Comparison of ENCODE assay signal across 21 mouse cellular contexts in the genomic region with DNA sequence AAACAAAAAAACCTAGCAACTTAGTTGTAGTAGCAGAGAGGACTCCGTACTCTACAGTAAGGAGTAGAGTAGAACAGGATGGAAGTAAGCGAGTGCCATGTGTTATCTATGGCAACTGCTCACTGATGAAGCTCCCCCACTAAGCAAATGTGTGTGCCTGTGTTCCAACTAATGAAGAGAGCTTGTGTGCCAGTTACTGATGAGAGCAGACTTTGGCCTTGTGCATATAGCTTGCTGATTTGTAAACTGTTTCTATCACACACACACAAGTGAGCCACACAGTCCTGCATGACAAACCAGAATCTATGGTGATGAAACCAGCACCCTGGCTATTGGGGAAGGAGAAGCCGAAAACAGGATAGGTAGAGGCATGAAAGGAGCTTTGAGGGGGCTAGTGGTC.
DNase-seq lines count a peak whose midpoint lies in the region; ATAC-seq and TF ChIP-seq lines count a peak whose summit lies in the region.
"Had no signal": no experiment of that assay in that cellular context is flagged by ENCODE, and none has a peak within 500 bp of the region (broad histone marks: within the 10 kb centered on the region; RNA-seq: fewer than 3 reads in every experiment).

No protein-coding gene starts in this region.

- H3K9ac ChIP-seq in forebrain, embryonic 16.5 days (replicated peaks; ENCODE audit: low read depth, low read length), result no peak overlapping the region
- H3K9ac ChIP-seq in forebrain, embryonic 12.5 days, result no peak overlapping the region
- no peak overlapping the region for H3K9ac ChIP-seq in liver, embryonic 16.5 days (ENCODE audit: low read depth, low read length)
- H3K9ac ChIP-seq: embryonic facial prominence, embryonic 13.5 days; heart, embryonic 15.5 days; hindbrain, embryonic 13.5 days had no signal

- DNase-seq in liver, result no peak
- DNase-seq in layer of hippocampus, adult 2 months (ENCODE audit: low spot score in 2 of 2), result peak; percentile 14 to 37
- peak; percentile 14 to 63 for DNase-seq in layer of hippocampus, postnatal 14 days (ENCODE audit: low spot score in 2 of 2)
- no peak for DNase-seq in right cerebral cortex, postnatal 4 days
- DNase-seq in kidney, postnatal 25 days, result no peak
- DNase-seq: adrenal gland, postnatal 10 days; cerebellum, adult 18-20 months; cerebellum, adult 9-11 months; cerebellum, postnatal 36 days; gastrocnemius, adult 2 months; gastrocnemius, postnatal 36 days; heart, adult 18-20 months; heart, postnatal 14 days had no signal

- no peak overlapping the region for H3K27ac ChIP-seq in forebrain, embryonic 16.5 days (ENCODE audit: low read length)
- no peak overlapping the region for H3K27ac ChIP-seq in forebrain, embryonic 12.5 days
- no peak overlapping the region for H3K27ac ChIP-seq in liver, embryonic 16.5 days (ENCODE audit: low read length)
- H3K27ac ChIP-seq in layer of hippocampus, adult 2 months, result no peak overlapping the region
- H3K27ac ChIP-seq: embryonic facial prominence, embryonic 13.5 days; gastrocnemius, adult 2 months; heart, embryonic 10.5 days; heart, embryonic 15.5 days; hindbrain, embryonic 13.5 days; hindbrain, postnatal 0 days had no signal

- H3K36me3 ChIP-seq in forebrain, embryonic 16.5 days (ENCODE audit: control insufficient read depth, insufficient read depth), result no peaks in the 10 kb centered on the region
- H3K36me3 ChIP-seq in forebrain, embryonic 12.5 days (replicated peaks), result no peaks in the 10 kb centered on the region
- H3K36me3 ChIP-seq in liver, embryonic 16.5 days (ENCODE audit: control insufficient read depth, insufficient read depth), result no peaks in the 10 kb centered on the region
- H3K36me3 ChIP-seq: embryonic facial prominence, embryonic 13.5 days; heart, embryonic 10.5 days; heart, embryonic 15.5 days; hindbrain, embryonic 13.5 days had no signal

- peak; percentile 72 for ATAC-seq in forebrain, embryonic 16.5 days
- no peak for ATAC-seq in forebrain, embryonic 12.5 days (ENCODE audit: low FRiP score)
- 0 out of 2 replicates have a peak, but pooled peaks have one; percentile 16 for ATAC-seq in liver, embryonic 16.5 days (ENCODE audit: low read depth)
- ATAC-seq: hindbrain, postnatal 0 days had no signal

- H3K9me3 ChIP-seq in forebrain, embryonic 16.5 days (ENCODE audit: control insufficient read depth, low read length), result no peaks in the 10 kb centered on the region
- H3K9me3 ChIP-seq in forebrain, embryonic 12.5 days, result no peaks in the 10 kb centered on the region
- no peaks in the 10 kb centered on the region for H3K9me3 ChIP-seq in liver, embryonic 16.5 days (replicated peaks; ENCODE audit: control insufficient read depth, low read length)
- H3K9me3 ChIP-seq: embryonic facial prominence, embryonic 13.5 days; heart, embryonic 10.5 days; heart, embryonic 15.5 days; hindbrain, embryonic 13.5 days had no signal

- no peaks in the 10 kb centered on the region for H3K4me1 ChIP-seq in forebrain, embryonic 16.5 days (replicated peaks; ENCODE audit: control insufficient read depth, insufficient read depth, low read length)
- H3K4me1 ChIP-seq in forebrain, embryonic 12.5 days, result no peaks in the 10 kb centered on the region
- H3K4me1 ChIP-seq in liver, embryonic 16.5 days (ENCODE audit: control insufficient read depth, low read depth, low read length), result no peaks in the 10 kb centered on the region
- H3K4me1 ChIP-seq: embryonic facial prominence, embryonic 13.5 days; heart, embryonic 10.5 days; heart, embryonic 15.5 days; hindbrain, embryonic 13.5 days had no signal

- no peaks in the 10 kb centered on the region for H3K27me3 ChIP-seq in forebrain, embryonic 16.5 days (replicated peaks; ENCODE audit: control insufficient read depth, insufficient read depth, low read length)
- no peaks in the 10 kb centered on the region for H3K27me3 ChIP-seq in forebrain, embryonic 12.5 days
- no peaks in the 10 kb centered on the region for H3K27me3 ChIP-seq in liver, embryonic 16.5 days (ENCODE audit: control insufficient read depth, insufficient read depth, low read depth, low read length)
- H3K27me3 ChIP-seq: embryonic facial prominence, embryonic 13.5 days; heart, embryonic 15.5 days; hindbrain, embryonic 13.5 days had no signal

- no peak overlapping the region for H3K4me3 ChIP-seq in forebrain, embryonic 16.5 days (replicated peaks; ENCODE audit: low read length)
- no peak overlapping the region for H3K4me3 ChIP-seq in forebrain, embryonic 12.5 days (replicated peaks)
- H3K4me3 ChIP-seq in liver, embryonic 16.5 days (ENCODE audit: low read depth, low read length), result no peak overlapping the region
- H3K4me3 ChIP-seq in layer of hippocampus, adult 2 months, result no peak overlapping the region
- H3K4me3 ChIP-seq: embryonic facial prominence, embryonic 13.5 days; gastrocnemius, adult 2 months; heart, embryonic 10.5 days; heart, embryonic 15.5 days; hindbrain, embryonic 13.5 days had no signal

- H3K4me2 ChIP-seq in forebrain, embryonic 16.5 days (ENCODE audit: low read length), result no peak overlapping the region
- H3K4me2 ChIP-seq in forebrain, embryonic 12.5 days, result no peak overlapping the region
- no peak overlapping the region for H3K4me2 ChIP-seq in liver, embryonic 16.5 days (ENCODE audit: low read depth, low read length)
- H3K4me2 ChIP-seq: embryonic facial prominence, embryonic 13.5 days; heart, embryonic 15.5 days; hindbrain, embryonic 13.5 days had no signal

- no peak for TF ChIP-seq CTCF in layer of hippocampus, adult 2 months (conservative IDR thresholded peaks at IDR 0.05)

- WGBS in forebrain, embryonic 16.5 days, result 90% methylated on average over 3 of the region's 3 CpGs
- 93% methylated on average over 3 of the region's 3 CpGs for WGBS in forebrain, embryonic 12.5 days
- WGBS in liver, embryonic 16.5 days (ENCODE audit: insufficient replicate concordance), result 60% methylated on average over 3 of the region's 3 CpGs

Comparison
In these comparisons a context has a peak if more than half of its experiments do, and no peak if none do; other contexts are left out.
1. DNase-seq: peak in layer of hippocampus, adult 2 months (2 of 2) and layer of hippocampus, postnatal 14 days (2 of 2); none in liver (single experiment), right cerebral cortex, postnatal 4 days (single experiment) and kidney, postnatal 25 days (0 of 2).